Mouse (Mus musculus) neural tube, embryonic 14.5 days (tissue): ENCODE measurements around the gene Dtnb. TPM values are rescaled to one million over a fixed set of nuclear protein-coding genes. Genes with fewer than 3 reads are reported as not detected.
A peak's percentile ranks its signal among the peaks of the same experiment; 100 is the strongest.

ENCODE experiments used
- ATAC-seq: fragments of 200-750 bp; cut with Nextera tagmentation; 2 replicates; pipeline ENCODE4 v1.8.0; 2017; ENCODE audit warnings: low read depth, mild to moderate bottlenecking, moderate TSS enrichment, moderate library complexity
- H3K27ac ChIP-seq: fragments of 300-500 bp; sonication (generic); 2 replicates; pipeline ENCODE4 v1.5.1; 2014; ENCODE audit warnings: low read depth, mild to moderate bottlenecking, control low read depth, low read length, moderate library complexity, mixed read lengths
- H3K27me3 ChIP-seq: fragments of 300-500 bp; sonication (generic); 2 replicates; pipeline ENCODE4 v1.6.1; 2014; ENCODE audit warnings: low read length; ENCODE audit not compliant: control insufficient read depth, insufficient read depth
- H3K36me3 ChIP-seq: fragments of 300-500 bp; sonication (generic); 2 replicates; pipeline ENCODE4 v1.6.1; 2014; ENCODE audit warnings: low read length, mixed read lengths; ENCODE audit not compliant: control insufficient read depth, insufficient read depth
- H3K4me1 ChIP-seq: fragments of 300-500 bp; sonication (generic); 2 replicates; pipeline ENCODE4 v1.6.1; 2014; ENCODE audit warnings: low read length; ENCODE audit not compliant: control insufficient read depth, insufficient read depth
- H3K4me2 ChIP-seq: fragments of 300-500 bp; sonication (generic); 2 replicates; pipeline ENCODE4 v1.6.1; 2014; ENCODE audit warnings: mild to moderate bottlenecking, low read depth, low read length, control low read depth
- H3K4me3 ChIP-seq: fragments of 300-500 bp; sonication (generic); 2 replicates; pipeline ENCODE4 v1.5.1; 2014; ENCODE audit warnings: low read depth, low read length, control low read depth, mixed read lengths
- H3K9ac ChIP-seq: fragments of 300-500 bp; sonication (generic); replicated peaks from 2 replicates; pipeline ENCODE4 v1.6.1; 2014; ENCODE audit warnings: low read depth, mild to moderate bottlenecking, control low read depth, low read length, mixed read lengths
- H3K9me3 ChIP-seq: fragments of 300-500 bp; sonication (generic); 2 replicates; pipeline ENCODE4 v1.6.1; 2016; ENCODE audit warnings: low read length; ENCODE audit not compliant: control insufficient read depth
- whole genome bisulfite sequencing: fragments of 180-500 bp; shearing (Covaris S2); extraction: QIAGEN DNeasy Blood & Tissue Kit; methylation state at CpG from one replicate; pipeline ENCODE4 v1.1.7; 2014; 5-methylcytosine and 5-hydroxymethylcytosine counted together
- polyA plus RNA-seq: library from polyadenylated mRNA; unstranded; fragments of >200 nt; fragmentation: Nextera tagmentation; extraction: Ambion mirVana; gene quantifications from 2 replicates; pipeline ENCODE4 v1.2.1, GENCODE M21; 2014

Dtnb gene
- polyA plus RNA-seq, 1 experiment from 2014 or later = 72.6 TPM

- no peaks in the 10 kb centered on the region for H3K27me3 ChIP-seq
- H3K36me3 ChIP-seq = no peaks in the 10 kb centered on the region
- no peak overlapping the region for H3K9ac ChIP-seq
- H3K4me2 ChIP-seq = no peak overlapping the region
- no peaks in the 10 kb centered on the region for H3K4me1 ChIP-seq
- peak overlapping the region; percentile 10; the same call in 1 of the 2 replicates for H3K27ac ChIP-seq
- 69% methylated on average over 6 of the region's 6 CpGs for WGBS
- no peaks in the 10 kb centered on the region for H3K9me3 ChIP-seq
- ATAC-seq = peak; percentile 75; the same call in 1 of the 2 replicates
- no peak overlapping the region for H3K4me3 ChIP-seq
These were observed 189.6 kb downstream of the Dtnb start for GRCm38 (mm10) chr12:3761591-3762295.

GRCm38 (mm10) chr12:3764191-3764804 is 192.1 kb downstream of the Dtnb start:
- Histone ChIP-seq H3K27me3 (no peaks in the 10 kb centered on the region), H3K4me1 (no peaks in the 10 kb centered on the region), H3K9ac (no peak overlapping the region), H3K36me3 (no peaks in the 10 kb centered on the region), H3K9me3 (no peaks in the 10 kb centered on the region), H3K4me3 (no peak overlapping the region), H3K27ac (no peak overlapping the region), H3K4me2 (no peak overlapping the region)
- 86% methylated on average over 3 of the region's 3 CpGs for WGBS
- ATAC-seq = no peak

DNA sequence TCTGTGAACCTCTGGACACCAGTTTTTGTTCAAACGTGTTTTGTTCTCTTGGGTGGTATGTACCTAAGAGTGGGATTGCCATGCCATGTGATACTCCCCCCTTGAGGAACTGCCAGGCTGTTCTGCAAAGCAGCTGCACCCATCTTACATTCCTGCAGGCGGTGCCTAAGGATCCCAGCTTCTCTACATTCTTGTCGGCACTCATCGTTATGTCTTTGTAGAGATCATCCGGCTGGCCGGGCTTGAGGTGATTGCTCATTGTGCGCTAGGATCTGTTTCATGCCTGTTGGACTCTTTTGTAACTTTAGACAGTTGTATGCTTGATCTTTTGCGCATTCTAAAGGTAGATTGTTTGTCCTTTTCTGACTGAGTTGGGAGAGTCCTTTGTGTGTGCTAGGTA is 195.2 kb downstream of the Dtnb start:
- no peak for ATAC-seq
- WGBS = 43% methylated on average over 8 of the region's 8 CpGs
- H3K4me1 ChIP-seq = no peaks in the 10 kb centered on the region
- no peak overlapping the region for H3K9ac ChIP-seq
- no peak overlapping the region for H3K4me3 ChIP-seq
- H3K9me3 ChIP-seq = no peaks in the 10 kb centered on the region
- no peak overlapping the region for H3K4me2 ChIP-seq
- H3K27ac ChIP-seq = no peak overlapping the region
- no peaks in the 10 kb centered on the region for H3K36me3 ChIP-seq
- no peaks in the 10 kb centered on the region for H3K27me3 ChIP-seq

- Histone ChIP-seq H3K27ac (no peak overlapping the region), H3K36me3 (no peaks in the 10 kb centered on the region; the same call in 1 of the 2 replicates), H3K9ac (no peak overlapping the region), H3K4me3 (no peak overlapping the region), H3K9me3 (no peaks in the 10 kb centered on the region), H3K4me1 (no peaks in the 10 kb centered on the region), H3K27me3 (no peaks in the 10 kb centered on the region), H3K4me2 (no peak overlapping the region)
- no peak for ATAC-seq
- 87% methylated on average over 4 of the region's 4 CpGs for WGBS
These were observed 196.2 kb downstream of the Dtnb start for GRCm38 (mm10) chr12:3768391-3768790.

DNA sequence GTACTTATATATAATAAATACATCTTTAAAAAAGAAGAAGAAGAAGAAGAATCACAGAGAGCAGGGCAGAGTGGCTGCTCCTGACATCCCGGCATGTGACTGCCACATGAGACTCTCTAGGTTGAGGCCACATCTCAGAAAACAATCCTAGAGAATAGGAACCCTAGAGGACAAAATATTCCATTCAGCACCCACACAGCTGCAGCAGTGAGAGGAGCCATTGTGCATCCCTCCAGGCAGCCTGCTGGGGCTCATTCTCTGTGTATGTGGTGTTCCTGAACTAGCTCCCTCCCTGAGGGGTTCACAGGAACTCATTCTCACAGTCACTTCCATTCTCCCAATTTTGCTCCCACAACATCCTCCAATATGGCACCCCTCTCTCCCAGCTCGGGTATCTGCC is 198.4 kb downstream of the Dtnb start:
- H3K9me3 ChIP-seq = no peaks in the 10 kb centered on the region
- H3K27me3 ChIP-seq = no peaks in the 10 kb centered on the region
- peaks cover 6% of the 10 kb centered on the region; the same call in 1 of the 2 replicates for H3K36me3 ChIP-seq
- ATAC-seq = no peak
- H3K4me1 ChIP-seq = no peaks in the 10 kb centered on the region
- H3K9ac ChIP-seq = no peak overlapping the region
- no peak overlapping the region for H3K27ac ChIP-seq
- 73% methylated on average over 2 of the region's 2 CpGs for WGBS
- no peak overlapping the region for H3K4me2 ChIP-seq
- H3K4me3 ChIP-seq = no peak overlapping the region

DNA sequence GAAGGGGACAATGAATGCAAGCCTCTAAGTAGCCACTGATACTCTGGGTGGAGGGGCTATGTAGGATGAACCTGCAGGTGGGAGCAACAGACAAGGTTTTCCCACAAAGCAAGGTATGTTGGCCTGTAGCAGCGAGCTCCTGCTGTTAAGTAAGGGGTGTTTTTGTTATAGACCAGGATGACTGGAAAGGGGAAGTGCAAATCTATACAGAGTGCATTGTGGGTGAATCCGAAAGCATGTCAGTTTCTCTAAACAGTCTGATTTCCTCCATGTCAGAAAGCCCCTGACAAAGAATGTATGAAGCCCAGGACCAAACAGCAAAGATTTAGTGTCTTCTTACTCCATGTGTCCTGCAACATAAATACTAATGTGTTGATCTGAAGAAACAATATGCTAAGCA is 198.9 kb downstream of the Dtnb start:
- H3K4me2 ChIP-seq = no peak overlapping the region
- H3K4me3 ChIP-seq = no peak overlapping the region
- H3K36me3 ChIP-seq = peaks cover 6% of the 10 kb centered on the region; the same call in 1 of the 2 replicates
- no peaks in the 10 kb centered on the region for H3K27me3 ChIP-seq
- no peak for ATAC-seq
- H3K9me3 ChIP-seq = no peaks in the 10 kb centered on the region
- no peak overlapping the region for H3K27ac ChIP-seq
- H3K4me1 ChIP-seq = no peaks in the 10 kb centered on the region
- H3K9ac ChIP-seq = no peak overlapping the region
- 85% methylated on average over 2 of the region's 2 CpGs for WGBS

GRCm38 (mm10) chr12:3773643-3774042 is 201.5 kb downstream of the Dtnb start:
- Histone ChIP-seq H3K27me3 (no peaks in the 10 kb centered on the region), H3K4me2 (no peak overlapping the region), H3K4me3 (no peak overlapping the region), H3K9ac (no peak overlapping the region), H3K4me1 (no peaks in the 10 kb centered on the region), H3K9me3 (no peaks in the 10 kb centered on the region), H3K36me3 (peaks cover 6% of the 10 kb centered on the region; the same call in 1 of the 2 replicates), H3K27ac (no peak overlapping the region)
- no peak for ATAC-seq
- WGBS = 91% methylated on average over 3 of the region's 3 CpGs

- Histone ChIP-seq H3K4me1 (peaks cover 9% of the 10 kb centered on the region; the same call in 1 of the 2 replicates), H3K4me3 (no peak overlapping the region), H3K27me3 (no peaks in the 10 kb centered on the region), H3K9ac (no peak overlapping the region), H3K36me3 (peaks cover 6% of the 10 kb centered on the region; the same call in 1 of the 2 replicates), H3K4me2 (no peak overlapping the region), H3K27ac (no peak overlapping the region), H3K9me3 (no peaks in the 10 kb centered on the region)
- WGBS = 97% methylated on average over 2 of the region's 2 CpGs
- ATAC-seq = no peak
These were observed 203.8 kb downstream of the Dtnb start for GRCm38 (mm10) chr12:3776015-3776414.

DNA sequence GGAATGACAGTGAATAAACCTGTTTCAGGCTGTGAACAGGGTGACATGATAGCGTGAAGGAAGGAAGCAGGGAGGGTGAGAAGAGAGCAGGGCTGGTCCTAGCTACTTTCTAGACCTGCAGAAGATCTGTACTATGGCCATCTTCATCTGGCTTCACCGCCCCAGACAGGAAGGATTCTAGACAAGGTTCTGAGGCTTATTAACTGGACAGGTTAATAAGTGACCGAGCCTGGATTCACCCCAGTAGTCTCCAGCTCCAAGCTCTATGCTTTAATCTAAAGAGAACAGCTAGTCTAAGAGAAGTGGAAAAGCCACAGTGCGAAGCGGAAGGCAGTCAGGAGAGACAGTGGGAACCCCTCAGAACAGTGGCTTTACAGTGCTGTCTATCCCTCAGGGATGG is 205.5 kb downstream of the Dtnb start:
- 93% methylated on average over 5 of the region's 5 CpGs for WGBS

More for the DNA sequence above, 205.5 kb downstream of the Dtnb start:
- Histone ChIP-seq H3K27me3 (no peaks in the 10 kb centered on the region), H3K9me3 (no peaks in the 10 kb centered on the region), H3K9ac (no peak overlapping the region), H3K27ac (no peak overlapping the region), H3K4me2 (no peak overlapping the region), H3K36me3 (peaks cover 6% of the 10 kb centered on the region; the same call in 1 of the 2 replicates), H3K4me1 (peaks cover 10% of the 10 kb centered on the region; the same call in 1 of the 2 replicates), H3K4me3 (no peak overlapping the region)
- no peak for ATAC-seq
